Mouse (Mus musculus) intestine, embryonic 14.5 days (tissue): Measurements from ENCODE around the gene Fam13c. TPM values are rescaled to one million over a fixed set of nuclear protein-coding genes. Genes with fewer than 3 reads are reported as not detected.

ENCODE experiments used
- ATAC-seq: fragments of 200-750 bp; cut with Nextera tagmentation; replicated peaks from 2 replicates; pipeline ENCODE4 v1.8.0; 2017; ENCODE audit warnings: low read depth, moderate number of reproducible peaks, moderate TSS enrichment, moderate library complexity; ENCODE audit not compliant: low FRiP score, low TSS enrichment
- DNase-seq: peaks from one replicate; pipeline ENCODE4 v3.0.0-alpha.2; 2018; ENCODE audit warnings: low spot score
- H3K27ac ChIP-seq: fragments of 300-500 bp; sonication (generic); 2 replicates; pipeline ENCODE4 v1.5.1; 2014; ENCODE audit warnings: low read depth, mild to moderate bottlenecking, control low read depth
- H3K27me3 ChIP-seq: fragments of 300-500 bp; sonication (generic); replicated peaks from 2 replicates; pipeline ENCODE4 v1.6.1; 2014; ENCODE audit warnings: low read length, control low read depth; ENCODE audit not compliant: control insufficient read depth, insufficient read depth
- H3K36me3 ChIP-seq: fragments of 300-500 bp; sonication (generic); 2 replicates; pipeline ENCODE4 v1.6.1; 2014; ENCODE audit warnings: low read length, control low read depth; ENCODE audit not compliant: control insufficient read depth, insufficient read depth
- H3K4me1 ChIP-seq: fragments of 300-500 bp; sonication (generic); replicated peaks from 2 replicates; pipeline ENCODE4 v1.6.1; 2014; ENCODE audit warnings: low read length, control low read depth, mixed read lengths; ENCODE audit not compliant: control insufficient read depth, insufficient read depth
- H3K4me2 ChIP-seq: fragments of 300-500 bp; sonication (generic); 2 replicates; pipeline ENCODE4 v1.6.1; 2014; ENCODE audit warnings: low read length
- H3K4me3 ChIP-seq: fragments of 300-500 bp; sonication (generic); 2 replicates; pipeline ENCODE4 v1.5.1; 2014; ENCODE audit warnings: low read depth, low read length, control low read depth, mixed read lengths
- H3K9ac ChIP-seq: fragments of 300-500 bp; sonication (generic); 2 replicates; pipeline ENCODE4 v1.6.1; 2014; ENCODE audit warnings: mild to moderate bottlenecking, low read length
- H3K9me3 ChIP-seq: fragments of 300-500 bp; sonication (generic); 2 replicates; pipeline ENCODE4 v1.6.1; 2016; ENCODE audit warnings: low read length, control low read depth; ENCODE audit not compliant: control insufficient read depth
- WGBS: fragments of 180-500 bp; shearing (Covaris S2); extraction: QIAGEN DNeasy Blood & Tissue Kit; methylation state at CpG from one replicate; pipeline ENCODE4 v1.1.7; 2014; 5-methylcytosine and 5-hydroxymethylcytosine counted together
- polyA plus RNA-seq: library from polyadenylated mRNA; unstranded; fragments of >200 nt; fragmentation: Nextera tagmentation; extraction: Ambion mirVana; gene quantifications from 2 replicates; pipeline ENCODE4 v1.2.1, GENCODE M21; 2014

Gene Fam13c
- polyA plus RNA-seq, 1 experiment from 2014 or later, result 9.7 TPM

- no peak overlapping the region for H3K4me3 ChIP-seq
- WGBS, result 80% methylated on average over 10 of the region's 10 CpGs
- no peaks in the 10 kb centered on the region for H3K4me1 ChIP-seq
- DNase-seq (peak; percentile 49), ATAC-seq (no peak)
- no peaks in the 10 kb centered on the region for H3K27me3 ChIP-seq
- H3K9ac ChIP-seq, result no peak overlapping the region
- H3K27ac ChIP-seq, result no peak overlapping the region
- no peaks in the 10 kb centered on the region for H3K36me3 ChIP-seq
- no peak overlapping the region for H3K4me2 ChIP-seq
- H3K9me3 ChIP-seq, result no peaks in the 10 kb centered on the region
Observed at GRCm38 (mm10) chr10:70537694-70538093, 97.4 kb downstream of the Fam13c start.

GRCm38 (mm10) chr10:70539251-70539650 lies 99.0 kb downstream of the Fam13c start:
- Histone ChIP-seq H3K4me3 (no peak overlapping the region), H3K9me3 (no peaks in the 10 kb centered on the region), H3K4me2 (no peak overlapping the region), H3K36me3 (no peaks in the 10 kb centered on the region), H3K4me1 (no peaks in the 10 kb centered on the region), H3K27me3 (no peaks in the 10 kb centered on the region), H3K9ac (no peak overlapping the region), H3K27ac (no peak overlapping the region)
- 95% methylated on average over 9 of the region's 9 CpGs for WGBS
- DNase-seq, result no peak
- no peak for ATAC-seq

DNA sequence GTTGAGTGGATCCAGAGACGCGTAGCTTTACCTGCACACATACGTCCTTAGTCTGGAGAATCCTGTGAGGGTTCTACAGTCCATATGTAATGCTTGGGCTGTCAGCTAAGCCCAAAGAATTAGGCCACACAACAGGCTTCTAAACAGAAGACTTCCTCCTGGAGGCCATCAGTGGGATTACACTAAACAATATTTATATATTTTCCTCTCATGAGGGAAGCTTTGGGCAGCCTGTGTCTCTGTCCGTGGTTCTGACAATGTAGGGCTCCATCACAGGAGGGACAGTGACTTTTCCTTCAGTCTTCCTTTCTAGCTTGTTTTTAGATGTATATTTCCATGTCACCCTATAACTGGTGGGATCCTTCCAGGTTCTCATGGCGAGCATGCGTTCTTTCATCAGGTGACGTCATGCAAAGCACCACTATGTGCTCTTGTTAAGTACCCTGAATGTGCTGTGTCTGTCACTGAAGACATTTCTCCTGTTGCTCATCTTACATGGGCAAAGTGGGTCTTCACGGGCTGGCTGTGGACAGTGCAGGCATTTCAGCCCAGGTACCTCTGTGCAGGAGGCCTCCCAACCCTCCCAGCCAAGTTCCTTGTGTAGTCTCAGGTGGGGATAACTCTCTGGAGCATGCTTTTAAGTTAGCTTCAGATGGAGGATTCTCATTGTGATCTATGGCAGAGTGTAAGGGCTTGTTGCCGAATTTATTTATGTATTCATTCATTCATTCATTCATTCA lies 100.3 kb downstream of the Fam13c start:
- DNase-seq, result peak; percentile 58
- Histone ChIP-seq H3K27ac (no peak overlapping the region), H3K4me3 (no peak overlapping the region), H3K27me3 (no peaks in the 10 kb centered on the region), H3K36me3 (no peaks in the 10 kb centered on the region), H3K4me2 (no peak overlapping the region), H3K4me1 (no peaks in the 10 kb centered on the region), H3K9ac (no peak overlapping the region), H3K9me3 (no peaks in the 10 kb centered on the region)
- WGBS, result 83% methylated on average over 9 of the region's 9 CpGs
- no peak for ATAC-seq

GRCm38 (mm10) chr10:70542857-70543256 lies 102.6 kb downstream of the Fam13c start:
- Histone ChIP-seq H3K36me3 (no peaks in the 10 kb centered on the region), H3K9ac (no peak overlapping the region), H3K9me3 (no peaks in the 10 kb centered on the region), H3K4me1 (no peaks in the 10 kb centered on the region), H3K27me3 (no peaks in the 10 kb centered on the region), H3K4me3 (no peak overlapping the region), H3K27ac (no peak overlapping the region), H3K4me2 (no peak overlapping the region)
- 89% methylated on average over 6 of the region's 6 CpGs for WGBS
- DNase-seq (peak; percentile 6), ATAC-seq (no peak)

DNA sequence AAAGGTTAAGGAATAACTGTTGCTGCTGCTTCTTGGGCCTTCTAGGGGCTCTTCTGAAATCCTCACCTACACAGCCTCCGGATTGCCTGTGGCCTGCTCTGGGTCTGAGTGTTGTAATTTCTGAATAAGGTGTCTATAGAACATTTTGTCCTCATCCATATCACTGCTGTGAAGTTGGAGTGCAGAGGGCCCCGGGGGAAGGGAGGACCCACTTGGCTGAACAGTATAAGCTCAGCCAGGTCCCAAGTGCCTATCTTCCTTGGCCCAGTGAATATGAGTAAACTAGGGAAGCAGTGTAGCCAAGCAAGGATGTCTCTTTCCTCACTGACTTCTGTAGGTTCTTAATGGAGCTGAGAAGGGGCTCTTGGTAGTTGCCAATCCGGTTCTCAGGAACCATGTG lies 112.2 kb downstream of the Fam13c start:
- 91% methylated on average over 3 of the region's 3 CpGs for WGBS
- Histone ChIP-seq H3K27ac (no peak overlapping the region), H3K9me3 (no peaks in the 10 kb centered on the region), H3K4me1 (no peaks in the 10 kb centered on the region), H3K4me3 (no peak overlapping the region), H3K27me3 (no peaks in the 10 kb centered on the region), H3K9ac (no peak overlapping the region), H3K36me3 (peaks cover 5% of the 10 kb centered on the region; the same call in 1 of the 2 replicates), H3K4me2 (no peak overlapping the region)
- DNase-seq (peak; percentile 10), ATAC-seq (no peak)

- Histone ChIP-seq H3K27ac (no peak overlapping the region), H3K4me1 (no peaks in the 10 kb centered on the region), H3K36me3 (no peaks in the 10 kb centered on the region; the same call in 1 of the 2 replicates), H3K9ac (no peak overlapping the region), H3K4me2 (no peak overlapping the region), H3K4me3 (no peak overlapping the region), H3K9me3 (no peaks in the 10 kb centered on the region), H3K27me3 (no peaks in the 10 kb centered on the region)
- peak; percentile 93 for DNase-seq
- no peak for ATAC-seq
- WGBS, result 20% methylated on average over 3 of the region's 3 CpGs
Observed at GRCm38 (mm10) chr10:70563636-70564035, 123.4 kb downstream of the Fam13c start.

DNA sequence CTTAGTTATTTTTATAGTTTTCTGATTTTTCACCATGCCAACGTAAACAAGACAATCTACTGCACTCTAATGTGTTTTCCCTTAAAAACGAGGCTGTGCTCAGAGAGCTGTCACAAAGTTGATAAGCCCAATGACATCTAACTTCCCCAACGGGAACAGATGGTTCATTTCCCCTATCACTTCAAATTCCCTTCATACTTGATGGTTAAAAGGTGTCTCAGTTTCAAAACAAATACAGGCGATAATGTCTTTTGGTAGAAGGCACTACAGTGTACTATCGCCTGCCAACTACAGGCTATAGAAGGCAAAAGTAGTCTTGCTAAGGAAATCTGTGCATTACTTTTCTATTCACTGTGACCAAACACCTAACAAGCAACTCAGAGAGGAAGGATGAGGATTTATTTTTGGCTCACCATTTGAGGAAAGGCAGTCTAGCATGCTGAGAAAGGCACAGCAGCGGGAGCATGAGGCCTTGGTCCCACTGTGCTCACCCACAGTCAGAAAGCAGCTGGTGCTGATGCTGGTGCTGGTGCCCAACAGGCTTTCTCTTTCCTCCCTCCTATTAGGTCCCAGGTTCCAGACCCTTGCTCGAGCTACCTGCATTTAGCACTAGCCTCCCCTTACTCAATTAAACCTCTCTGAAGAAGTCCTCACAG lies 141.4 kb downstream of the Fam13c start:
- ATAC-seq, result no peak
- H3K9ac ChIP-seq, result no peak overlapping the region
- WGBS, result 60% methylated on average over 7 of the region's 7 CpGs

DNA sequence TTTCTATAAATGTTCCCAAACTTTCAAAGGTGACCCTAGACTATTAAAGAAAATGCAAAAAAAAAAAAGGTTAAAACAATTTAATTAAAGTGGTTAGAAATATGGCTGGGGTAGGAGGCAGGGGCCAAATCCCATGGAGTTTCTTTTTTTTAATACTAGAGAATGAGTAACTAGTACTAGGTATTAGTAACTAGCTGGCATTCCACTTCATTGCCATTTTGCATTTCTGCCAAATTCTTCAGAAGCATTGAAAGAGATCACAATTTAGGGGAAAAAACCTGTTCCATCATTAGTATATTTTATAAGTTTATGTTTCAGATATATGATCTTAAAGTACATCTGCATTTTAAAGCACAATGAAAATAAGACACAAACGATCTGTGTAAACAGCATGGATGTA lies 143.9 kb downstream of the Fam13c start:
- no peak overlapping the region for H3K4me2 ChIP-seq

More for the DNA sequence above, 141.4 kb downstream of the Fam13c start:
- no peaks in the 10 kb centered on the region for H3K36me3 ChIP-seq
- no peak overlapping the region for H3K4me2 ChIP-seq
- no peak overlapping the region for H3K27ac ChIP-seq
- H3K27me3 ChIP-seq, result no peaks in the 10 kb centered on the region
- no peak for DNase-seq
- H3K9me3 ChIP-seq, result no peaks in the 10 kb centered on the region
- H3K4me3 ChIP-seq, result no peak overlapping the region
- no peaks in the 10 kb centered on the region for H3K4me1 ChIP-seq

More for the DNA sequence above, 143.9 kb downstream of the Fam13c start:
- no peak for ATAC-seq
- Histone ChIP-seq H3K9me3 (no peaks in the 10 kb centered on the region), H3K27me3 (no peaks in the 10 kb centered on the region), H3K9ac (no peak overlapping the region), H3K27ac (no peak overlapping the region), H3K4me3 (no peak overlapping the region), H3K36me3 (no peaks in the 10 kb centered on the region), H3K4me1 (no peaks in the 10 kb centered on the region)
- no peak for DNase-seq
- WGBS, result 86% methylated on average over 1 of the region's 1 CpGs
